Mouse (Mus musculus): ENCODE measurements around the gene Gm9573. TPM values are rescaled to one million over a fixed set of nuclear protein-coding genes. Genes with fewer than 3 reads are reported as not detected.

The Gm9573 gene
- polyA plus RNA-seq, 1 experiment from 2014 or later, result not detected

- Histone ChIP-seq H3K27me3 (ENCODE audit: low read depth, poor library complexity, severe bottlenecking) (peaks cover 27% of the 10 kb centered on the region), H3K4me3 (peak overlapping the region; percentile 24; the same call in 1 of the 2 replicates), H3K4me1 (peaks cover 4% of the 10 kb centered on the region), H3K36me3 (no peaks in the 10 kb centered on the region), H3K9me3 (replicated peaks) (no peaks in the 10 kb centered on the region), H3K27ac (no peak overlapping the region)
- peak; percentile 50 for DNase-seq (ENCODE audit: low spot score)
- 24% methylated on average over 14 of the region's 14 CpGs for WGBS
These were observed 12.2 kb upstream of the Gm9573 start for GRCm38 (mm10) chr17:35638475-35639190.

GRCm38 (mm10) chr17:35636363-35636762 is 9.9 kb upstream of the Gm9573 start:
- 42% methylated on average over 5 of the region's 5 CpGs for WGBS
- DNase-seq (ENCODE audit: low spot score), result no peak

GRCm38 (mm10) chr17:35635699-35636111 is 9.3 kb upstream of the Gm9573 start:
- Histone ChIP-seq H3K4me1 (peaks cover 4% of the 10 kb centered on the region), H3K27ac (no peak overlapping the region), H3K9me3 (replicated peaks) (no peaks in the 10 kb centered on the region), H3K27me3 (ENCODE audit: low read depth, poor library complexity, severe bottlenecking) (peaks cover 19% of the 10 kb centered on the region), H3K36me3 (no peaks in the 10 kb centered on the region), H3K4me3 (peak overlapping the region; percentile 42)
- 6% methylated on average over 15 of the region's 15 CpGs for WGBS
- DNase-seq (ENCODE audit: low spot score), result peak; percentile 79

More at GRCm38 (mm10) chr17:35636363-35636762, 9.9 kb upstream of the Gm9573 start:
- Histone ChIP-seq H3K36me3 (no peaks in the 10 kb centered on the region), H3K27ac (no peak overlapping the region), H3K4me1 (peaks cover 4% of the 10 kb centered on the region), H3K27me3 (ENCODE audit: low read depth, poor library complexity, severe bottlenecking) (peaks cover 20% of the 10 kb centered on the region), H3K9me3 (replicated peaks) (no peaks in the 10 kb centered on the region), H3K4me3 (no peak overlapping the region)

GRCm38 (mm10) chr17:35635202-35635601 is 8.8 kb upstream of the Gm9573 start:
- H3K4me3 ChIP-seq, result no peak overlapping the region
- no peak overlapping the region for H3K27ac ChIP-seq
- H3K27me3 ChIP-seq (ENCODE audit: low read depth, poor library complexity, severe bottlenecking), result peaks cover 19% of the 10 kb centered on the region
- H3K36me3 ChIP-seq, result no peaks in the 10 kb centered on the region
- DNase-seq (ENCODE audit: low spot score), result no peak
- no peaks in the 10 kb centered on the region for H3K9me3 ChIP-seq (replicated peaks)
- peaks cover 4% of the 10 kb centered on the region for H3K4me1 ChIP-seq
- WGBS, result 79% methylated on average over 3 of the region's 3 CpGs

GRCm38 (mm10) chr17:35633992-35634391 is 7.6 kb upstream of the Gm9573 start:
- Histone ChIP-seq H3K4me1 (peaks cover 4% of the 10 kb centered on the region), H3K4me3 (no peak overlapping the region), H3K27ac (no peak overlapping the region), H3K9me3 (replicated peaks) (no peaks in the 10 kb centered on the region), H3K27me3 (ENCODE audit: low read depth, poor library complexity, severe bottlenecking) (peaks cover 19% of the 10 kb centered on the region), H3K36me3 (no peaks in the 10 kb centered on the region)
- no peak for DNase-seq (ENCODE audit: low spot score)
- 37% methylated on average over 1 of the region's 1 CpGs for WGBS

- H3K27ac ChIP-seq, result no peak overlapping the region
- WGBS, result 80% methylated on average over 4 of the region's 4 CpGs
These were observed 9.3 kb downstream of the Gm9573 start for GRCm38 (mm10) chr17:35617127-35617526.

GRCm38 (mm10) chr17:35601736-35602354 is 24.6 kb downstream of the Gm9573 start:
- DNase-seq (ENCODE audit: low spot score), result no peak
- no peaks in the 10 kb centered on the region for H3K4me1 ChIP-seq
- H3K4me3 ChIP-seq, result no peak overlapping the region
- no peaks in the 10 kb centered on the region; the same call in 1 of the 2 replicates for H3K9me3 ChIP-seq (replicated peaks)
- no peaks in the 10 kb centered on the region for H3K27me3 ChIP-seq (ENCODE audit: low read depth, poor library complexity, severe bottlenecking)
- no peak overlapping the region for H3K27ac ChIP-seq
- WGBS, result 63% methylated on average over 8 of the region's 8 CpGs
- no peaks in the 10 kb centered on the region for H3K36me3 ChIP-seq

More at GRCm38 (mm10) chr17:35617127-35617526, 9.3 kb downstream of the Gm9573 start:
- no peaks in the 10 kb centered on the region for H3K9me3 ChIP-seq (replicated peaks)
- H3K4me3 ChIP-seq, result no peak overlapping the region
- no peaks in the 10 kb centered on the region for H3K4me1 ChIP-seq
- no peaks in the 10 kb centered on the region for H3K36me3 ChIP-seq
- no peak for DNase-seq (ENCODE audit: low spot score)
- no peaks in the 10 kb centered on the region for H3K27me3 ChIP-seq (ENCODE audit: low read depth, poor library complexity, severe bottlenecking)

- Histone ChIP-seq H3K9me3 (replicated peaks) (no peaks in the 10 kb centered on the region), H3K36me3 (no peaks in the 10 kb centered on the region), H3K27ac (no peak within 1 kb of the TSS), H3K27me3 (ENCODE audit: low read depth, poor library complexity, severe bottlenecking) (no peaks in the 10 kb centered on the region), H3K4me3 (no peak within 1 kb of the TSS), H3K4me1 (no peaks in the 10 kb centered on the region)
- 71% methylated on average over 2 of the region's 2 CpGs for WGBS
- no peak for DNase-seq (ENCODE audit: low spot score)
These were observed 25.2 kb downstream of the Gm9573 start, which contains the start of gene Sfta2 for GRCm38 (mm10) chr17:35601249-35601648. Sfta2 (plus strand) TSS chr17:35601549.

GRCm38 (mm10) chr17:35597399-35597798 is 29.0 kb downstream of the Gm9573 start:
- no peaks in the 10 kb centered on the region for H3K27me3 ChIP-seq (ENCODE audit: low read depth, poor library complexity, severe bottlenecking)
- DNase-seq (ENCODE audit: low spot score), result no peak
- H3K4me1 ChIP-seq, result no peaks in the 10 kb centered on the region
- no peaks in the 10 kb centered on the region for H3K36me3 ChIP-seq
- no peak overlapping the region for H3K27ac ChIP-seq
- no peaks in the 10 kb centered on the region for H3K9me3 ChIP-seq (replicated peaks)
- no peak overlapping the region for H3K4me3 ChIP-seq
- WGBS, result 95% methylated on average over 3 of the region's 3 CpGs

- Histone ChIP-seq H3K27ac (no peak overlapping the region), H3K36me3 (no peaks in the 10 kb centered on the region), H3K9me3 (replicated peaks) (no peaks in the 10 kb centered on the region), H3K4me3 (no peak overlapping the region), H3K27me3 (ENCODE audit: low read depth, poor library complexity, severe bottlenecking) (no peaks in the 10 kb centered on the region), H3K4me1 (peaks cover 5% of the 10 kb centered on the region)
- no peak for DNase-seq (ENCODE audit: low spot score)
- WGBS, result 86% methylated on average over 7 of the region's 7 CpGs
These were observed 32.0 kb downstream of the Gm9573 start for GRCm38 (mm10) chr17:35594456-35594855.

GRCm38 (mm10) chr17:35593786-35594185 is 32.7 kb downstream of the Gm9573 start:
- 40% methylated on average over 4 of the region's 4 CpGs for WGBS

GRCm38 (mm10) chr17:35592131-35592530 is 34.3 kb downstream of the Gm9573 start:
- Histone ChIP-seq H3K27me3 (ENCODE audit: low read depth, poor library complexity, severe bottlenecking) (no peaks in the 10 kb centered on the region), H3K4me3 (no peak overlapping the region), H3K27ac (no peak overlapping the region), H3K9me3 (replicated peaks) (no peaks in the 10 kb centered on the region), H3K4me1 (peaks cover 5% of the 10 kb centered on the region), H3K36me3 (no peaks in the 10 kb centered on the region)
- no peak for DNase-seq (ENCODE audit: low spot score)
- 85% methylated on average over 9 of the region's 9 CpGs for WGBS

More at GRCm38 (mm10) chr17:35593786-35594185, 32.7 kb downstream of the Gm9573 start:
- H3K36me3 ChIP-seq, result no peaks in the 10 kb centered on the region
- no peak for DNase-seq (ENCODE audit: low spot score)
- H3K27me3 ChIP-seq (ENCODE audit: low read depth, poor library complexity, severe bottlenecking), result no peaks in the 10 kb centered on the region
- H3K4me1 ChIP-seq, result peaks cover 5% of the 10 kb centered on the region
- no peaks in the 10 kb centered on the region for H3K9me3 ChIP-seq (replicated peaks)
- H3K27ac ChIP-seq, result no peak overlapping the region
- no peak overlapping the region for H3K4me3 ChIP-seq

- Histone ChIP-seq H3K9me3 (replicated peaks) (no peaks in the 10 kb centered on the region), H3K4me3 (no peak overlapping the region), H3K4me1 (peaks cover 5% of the 10 kb centered on the region), H3K27ac (no peak overlapping the region), H3K27me3 (ENCODE audit: low read depth, poor library complexity, severe bottlenecking) (no peaks in the 10 kb centered on the region), H3K36me3 (no peaks in the 10 kb centered on the region)
- no peak for DNase-seq (ENCODE audit: low spot score)
- 91% methylated on average over 15 of the region's 15 CpGs for WGBS
These were observed 34.7 kb downstream of the Gm9573 start for GRCm38 (mm10) chr17:35591731-35592130.
